Mouse (Mus musculus) spleen, embryonic (tissue): ENCODE results near the gene Slc35b1.

ENCODE experiments used
- CTCF ChIA-PET: fragments of 350-600 bp; sonication (Branson Sonifier 250); formaldehyde crosslinking; loops from one replicate; lab custom pipeline; 2022; lab: Charles Lee

Slc35b1 gene

DNA sequence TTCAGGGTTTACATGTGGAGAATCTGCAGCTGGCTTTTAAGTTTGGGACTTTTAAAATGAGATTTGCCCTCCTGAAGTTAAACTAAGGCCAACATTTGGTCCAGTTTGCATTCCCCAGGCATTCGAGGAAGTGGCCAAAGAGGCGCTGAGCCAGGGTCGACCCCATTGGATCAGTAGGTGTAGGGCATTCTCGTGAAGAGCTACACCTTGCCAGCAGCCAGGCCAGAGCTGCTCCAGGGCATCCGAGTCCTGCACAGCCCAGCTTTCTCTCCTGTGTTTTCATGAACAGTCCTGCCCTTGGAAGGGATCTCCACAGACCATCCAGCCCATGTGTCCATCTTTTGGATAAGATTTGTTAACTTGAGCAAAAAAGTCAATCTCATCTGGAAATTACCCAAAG lies 20.1 kb upstream of the Slc35b1 start:
- CTCF ChIA-PET: interaction anchor here (0.6 kb wide), 2 partner anchors 10 to 37 kb away, joined by 3 read pairs; no protein-coding TSS in a partner anchor

DNA sequence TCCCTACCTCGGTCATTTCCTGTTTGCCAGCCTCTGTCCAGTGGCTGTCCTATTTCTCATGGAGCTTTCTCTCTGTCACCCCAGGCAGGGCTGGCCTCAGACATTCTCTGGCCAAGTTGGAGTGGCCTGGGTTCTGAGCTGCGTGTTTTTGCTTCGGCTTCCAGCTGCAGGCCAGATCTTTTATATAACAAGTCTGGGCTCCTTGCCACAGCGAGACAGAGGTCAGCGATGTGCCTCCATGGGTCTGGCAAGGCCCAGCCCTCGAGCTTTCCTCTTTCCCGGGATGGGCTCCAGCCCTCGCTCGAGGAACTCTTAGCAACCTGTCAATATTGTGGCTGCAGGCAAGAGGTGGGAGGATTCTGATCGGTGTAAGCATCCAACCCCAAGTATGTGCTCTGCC lies 18.9 kb upstream of the Slc35b1 start:
- CTCF ChIA-PET: no interaction called here

DNA sequence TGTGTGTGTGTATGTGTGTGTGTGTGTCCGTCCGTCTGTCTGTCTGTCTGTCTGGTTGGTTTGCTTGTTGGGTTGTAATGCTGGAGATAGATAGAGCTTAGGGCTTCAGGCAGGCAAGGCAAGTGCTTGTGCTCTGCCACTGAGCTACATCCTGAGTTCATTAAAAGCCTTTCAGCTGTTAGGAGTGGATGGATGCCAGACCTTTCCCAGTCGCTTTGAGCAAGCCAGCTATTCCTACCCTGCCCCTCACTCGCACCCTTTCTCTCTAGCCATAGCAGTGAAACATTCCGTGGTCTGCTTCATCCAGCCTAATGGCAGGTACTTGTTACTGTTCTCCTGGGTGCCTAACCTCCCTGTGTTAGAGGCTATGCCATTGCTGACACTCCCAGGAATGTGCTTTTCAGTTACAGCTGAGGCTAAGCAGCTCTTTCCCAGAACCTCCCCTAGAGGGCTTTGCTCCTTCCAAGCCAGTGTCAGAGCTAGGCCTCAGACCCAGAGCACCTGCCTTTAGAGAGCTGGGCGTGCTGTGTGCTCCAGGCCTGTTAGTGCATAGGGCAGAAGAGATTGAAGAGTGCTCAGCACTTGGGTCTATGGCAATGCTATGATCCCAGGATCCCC lies 18.1 kb upstream of the Slc35b1 start:
- CTCF ChIA-PET: no interaction called here

DNA sequence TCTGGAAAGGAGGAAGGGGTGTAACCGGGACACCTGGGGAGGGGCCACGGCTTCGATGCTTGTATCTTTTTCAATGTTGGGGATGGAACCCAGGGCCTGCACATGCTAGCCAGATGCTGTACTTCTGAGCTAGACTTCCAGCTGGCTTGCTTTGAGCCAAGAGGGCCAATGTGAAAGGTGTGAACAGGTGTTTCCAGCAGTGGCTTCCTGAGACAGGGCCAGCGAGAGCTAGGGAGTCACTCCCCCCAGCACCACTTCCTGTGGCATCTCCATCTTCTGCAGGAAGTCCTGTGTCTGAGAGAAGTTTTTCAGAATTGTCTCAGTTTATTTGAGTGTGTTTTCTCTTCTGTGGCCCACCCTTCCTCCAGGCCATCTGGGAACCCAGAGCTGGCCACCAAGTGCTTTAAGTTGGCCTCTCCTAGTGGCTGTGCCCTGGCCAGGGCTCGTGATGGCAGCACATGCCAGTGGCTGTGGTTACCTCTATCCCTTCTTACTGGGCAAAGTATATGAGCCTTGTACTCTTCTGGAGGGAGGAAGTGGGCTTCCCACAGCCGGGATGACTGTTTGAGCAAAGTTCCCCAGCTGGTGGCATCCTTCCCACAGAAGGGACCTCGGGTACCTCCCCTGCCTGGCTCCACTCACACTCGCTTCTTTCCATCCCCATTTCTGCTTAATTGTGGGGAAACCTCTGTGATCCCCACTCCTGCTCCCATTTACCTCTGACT lies 17.3 kb upstream of the Slc35b1 start:
- CTCF ChIA-PET: interaction anchor here (0.6 kb wide), 1 partner anchor 19 kb away, joined by 3 read pairs; no protein-coding TSS in a partner anchor

DNA sequence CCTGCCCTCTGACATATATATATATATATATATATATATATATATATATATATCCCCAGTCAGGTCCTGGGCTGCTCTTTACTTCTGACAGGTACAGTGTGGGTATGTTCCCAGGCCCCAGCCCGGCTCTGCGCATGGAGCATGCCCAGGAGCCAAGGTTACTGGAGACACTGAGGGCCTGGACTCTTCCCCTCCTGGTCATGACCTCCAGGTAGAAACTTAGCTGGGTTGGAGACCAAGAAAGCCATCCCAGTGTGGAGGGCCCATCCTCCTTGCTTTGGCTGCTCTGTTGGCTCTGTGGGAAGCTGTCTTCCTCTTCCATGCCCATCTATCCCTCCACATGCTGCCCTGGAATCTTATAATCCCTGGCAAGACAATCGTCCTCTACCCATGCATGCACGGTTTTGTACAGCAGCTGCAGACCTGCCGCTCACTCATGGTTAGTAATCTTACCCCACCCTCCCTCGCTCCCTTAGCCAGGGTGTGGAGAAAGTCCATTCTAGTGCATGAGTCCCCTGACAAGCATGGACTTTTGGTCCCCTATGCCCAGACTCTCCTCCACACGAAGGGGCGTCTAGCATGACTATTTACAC lies 16.2 kb upstream of the Slc35b1 start:
- CTCF ChIA-PET: interaction anchor here (0.6 kb wide), 2 partner anchors 18 to 49 kb away, joined by 3 to 4 read pairs; no protein-coding TSS in a partner anchor

DNA sequence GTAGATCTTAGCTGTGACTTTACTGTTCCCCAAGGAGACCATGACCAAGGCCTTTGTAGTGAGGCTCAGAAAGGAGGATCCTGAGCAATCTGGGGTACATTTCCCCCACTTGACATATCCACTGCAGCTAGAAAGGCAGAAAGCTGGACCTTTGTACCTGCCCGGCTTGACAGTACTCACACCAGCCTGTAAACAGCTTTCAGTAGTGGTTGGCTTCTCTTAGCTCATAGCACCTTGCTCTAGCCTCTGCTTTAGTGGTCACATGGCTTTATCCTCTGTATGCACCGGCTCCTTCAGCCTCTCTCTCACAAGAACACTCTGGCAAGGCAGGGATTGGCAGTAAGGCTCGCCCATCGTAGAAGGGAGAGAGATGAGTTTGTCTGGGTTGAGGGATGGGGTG lies 15.6 kb upstream of the Slc35b1 start:
- CTCF ChIA-PET: interaction anchor here (0.6 kb wide), 1 partner anchor 50 kb away, joined by 4 read pairs; no protein-coding TSS in a partner anchor

DNA sequence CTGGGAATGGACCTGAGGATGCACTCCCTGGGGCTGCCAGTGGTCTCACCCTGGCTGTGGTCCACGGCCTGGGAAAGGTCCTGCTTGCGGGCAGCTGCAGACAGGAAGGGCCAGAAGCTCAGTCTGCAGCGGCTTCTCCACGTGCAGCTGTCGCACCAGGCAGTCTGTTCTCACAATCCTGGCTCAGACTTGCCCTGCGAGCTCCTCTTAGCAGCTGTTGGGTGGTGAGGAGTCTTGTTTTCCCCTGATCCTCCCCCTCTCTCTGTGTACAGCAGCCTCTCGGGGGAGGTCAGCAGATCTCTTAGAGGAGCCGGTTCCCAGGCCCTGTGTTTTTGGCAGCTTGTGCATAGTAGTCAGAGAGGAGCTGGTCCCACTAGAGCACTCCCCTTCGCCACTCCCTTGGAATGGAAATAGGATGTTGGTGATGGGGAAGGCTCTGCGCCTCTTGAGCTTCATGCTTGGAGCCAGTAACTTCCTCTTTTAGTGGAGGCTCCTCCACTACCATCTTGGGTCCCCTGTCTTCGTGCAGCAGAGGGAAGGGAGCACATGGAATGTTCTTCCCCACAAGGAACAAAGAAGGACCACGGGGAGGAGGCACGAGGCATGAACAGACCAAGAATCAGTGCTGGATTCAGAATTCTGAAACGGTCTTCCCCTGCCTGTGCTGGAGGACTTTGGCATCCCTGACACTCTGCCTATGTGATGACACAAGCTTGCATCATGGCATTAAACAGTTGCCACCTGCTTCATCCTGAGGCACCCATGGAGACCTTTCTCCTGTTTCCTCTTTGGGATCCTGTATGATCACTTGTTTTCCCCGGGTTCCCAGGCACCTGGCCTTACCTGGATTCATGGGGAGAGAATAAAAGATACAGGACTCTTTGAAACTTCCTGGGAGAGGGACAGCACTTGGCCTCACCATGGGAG lies 14.3 kb upstream of the Slc35b1 start:
- CTCF ChIA-PET: interaction anchor here (0.6 kb wide), 1 partner anchor 56 kb away, joined by 4 read pairs; no protein-coding TSS in a partner anchor

DNA sequence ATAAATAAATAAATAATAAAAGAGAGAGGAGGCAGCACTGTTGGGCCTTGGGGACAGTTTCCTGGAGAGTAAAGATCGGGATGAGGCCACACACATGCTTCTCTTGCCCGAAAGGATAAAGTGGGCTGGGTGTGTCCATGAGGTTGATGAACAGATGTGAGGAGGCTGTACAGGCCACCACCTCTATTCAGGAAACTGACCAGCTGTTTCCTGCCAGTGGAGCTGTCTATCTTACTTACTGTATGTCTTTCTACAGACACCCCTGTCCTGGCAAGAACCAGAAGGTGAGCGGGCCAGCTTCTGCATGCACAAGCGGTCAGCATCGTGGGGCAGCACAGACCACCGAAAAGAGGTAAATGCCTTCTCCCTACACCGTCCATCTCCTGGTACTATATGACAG lies 13.3 kb upstream of the Slc35b1 start:
- CTCF ChIA-PET: interaction anchor here (0.7 kb wide), 1 partner anchor 134 kb away, joined by 4 read pairs; no protein-coding TSS in a partner anchor

DNA sequence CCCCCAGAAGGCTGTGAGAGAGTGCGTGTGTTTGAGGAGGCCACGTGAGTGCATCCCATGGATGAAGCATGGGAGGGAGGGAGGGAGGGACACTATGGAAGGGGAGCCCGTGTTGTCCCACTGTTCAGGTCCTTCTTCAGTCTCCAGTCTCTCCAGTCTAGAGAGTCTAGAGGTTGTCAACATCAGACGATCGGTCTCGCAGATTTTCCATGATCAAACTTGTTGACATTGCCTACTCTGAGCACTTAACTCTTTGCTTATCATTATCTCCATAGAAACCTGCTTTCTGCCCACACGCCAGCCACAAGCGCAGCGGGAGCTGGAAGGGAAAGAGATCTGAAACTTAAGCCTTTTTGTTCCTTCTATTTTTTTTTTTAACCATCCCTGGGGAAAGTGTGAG lies 5.6 kb upstream of the Slc35b1 start:
- CTCF ChIA-PET: interaction anchor here (0.6 kb wide), 1 partner anchor 211 kb away, joined by 3 read pairs; no protein-coding TSS in a partner anchor

DNA sequence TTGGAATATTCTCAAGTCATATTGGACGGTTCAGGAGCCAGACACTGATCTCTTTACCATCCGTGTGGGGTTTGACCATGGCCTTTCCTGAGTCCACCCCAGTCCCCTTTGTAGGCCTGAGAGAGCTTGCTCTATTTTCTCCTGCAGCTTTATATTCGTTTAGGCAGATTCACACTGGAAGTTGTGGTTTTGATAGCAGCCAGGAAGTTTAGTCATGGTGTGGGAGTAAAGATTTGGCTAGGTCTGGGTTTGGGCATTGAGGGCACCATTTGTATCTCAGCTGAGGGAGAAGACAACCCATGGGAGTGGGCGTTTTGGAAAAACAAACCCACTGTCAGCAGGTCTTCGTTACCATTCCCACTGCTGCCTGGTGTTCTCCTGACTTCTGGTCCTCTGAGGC lies 4.9 kb upstream of the Slc35b1 start:
- CTCF ChIA-PET: interaction anchor here (0.6 kb wide), 1 partner anchor 83 kb away, joined by 6 read pairs; no protein-coding TSS in a partner anchor

DNA sequence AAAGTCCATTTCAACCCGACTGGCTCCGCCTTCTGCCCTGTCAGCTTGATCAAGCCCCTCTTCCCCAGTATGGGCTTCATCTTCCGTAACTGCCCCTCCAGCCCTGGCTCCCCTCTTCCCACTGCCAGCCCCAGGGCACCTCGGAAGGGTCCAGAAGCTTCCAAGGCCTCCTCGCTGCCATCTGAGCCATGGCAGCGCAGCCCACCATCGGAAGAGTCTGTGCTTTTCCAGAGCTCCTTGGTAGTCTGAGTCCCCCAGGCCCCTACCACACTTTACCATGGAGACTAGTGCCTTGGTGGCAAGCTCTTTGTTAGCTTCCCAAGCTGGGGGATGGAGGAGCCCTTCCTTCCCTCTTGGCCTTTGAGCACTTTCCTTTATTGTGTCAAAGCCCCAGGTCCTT lies 3.8 kb upstream of the Slc35b1 start:
- CTCF ChIA-PET: no interaction called here

DNA sequence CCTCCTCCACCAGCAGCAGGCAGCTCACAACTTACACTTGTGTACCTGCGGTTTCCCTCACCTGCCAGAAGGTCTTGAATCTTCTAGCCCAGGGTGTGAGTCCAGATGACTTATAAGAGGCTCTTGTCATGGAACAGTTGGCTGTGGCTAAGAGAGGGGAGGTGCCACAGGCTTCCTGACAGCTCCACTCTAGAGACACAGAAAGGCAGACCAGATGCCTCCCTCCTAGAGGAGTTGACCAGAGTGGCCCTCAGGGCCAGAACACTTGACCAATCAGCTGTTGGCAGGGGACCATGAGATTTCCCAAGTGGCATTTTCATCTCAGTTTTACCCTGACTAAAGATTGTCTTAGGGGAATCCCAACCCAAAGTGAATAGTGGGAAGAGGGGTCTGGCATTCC lies 3.3 kb upstream of the Slc35b1 start:
- CTCF ChIA-PET: no interaction called here

DNA sequence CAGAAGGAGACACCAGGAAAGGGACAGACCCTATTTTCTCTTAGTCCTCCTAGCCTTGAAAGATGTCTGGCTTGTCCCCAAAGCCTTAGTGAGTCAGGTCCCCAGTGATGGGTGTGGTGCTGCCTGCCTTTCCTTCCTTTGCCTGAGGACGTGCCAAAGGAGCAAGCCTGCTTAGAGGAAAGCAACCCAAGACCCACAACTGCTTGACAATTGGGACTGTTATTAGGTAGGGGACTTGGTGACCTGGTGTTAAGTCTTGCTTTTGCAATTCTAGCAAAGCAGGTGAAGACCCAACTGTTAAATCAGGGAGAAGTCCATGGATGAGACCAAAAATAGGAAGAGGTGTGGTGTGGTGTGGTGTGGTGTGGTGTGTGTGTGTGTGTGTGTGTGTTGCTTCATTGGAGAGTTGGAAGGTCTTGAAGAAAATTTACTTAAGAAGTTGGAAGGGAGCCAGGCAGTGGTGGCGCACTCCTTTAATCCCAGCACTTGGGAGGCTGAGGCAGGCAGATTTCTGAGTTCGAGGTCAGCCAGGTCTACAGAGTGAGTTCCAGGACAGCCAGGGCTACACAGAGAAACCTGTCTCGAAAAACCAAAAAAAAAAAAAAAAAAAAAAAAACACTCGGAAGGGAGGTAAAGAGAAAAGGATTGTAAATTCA lies 1.0 kb upstream of the Slc35b1 start:
- CTCF ChIA-PET: no interaction called here

DNA sequence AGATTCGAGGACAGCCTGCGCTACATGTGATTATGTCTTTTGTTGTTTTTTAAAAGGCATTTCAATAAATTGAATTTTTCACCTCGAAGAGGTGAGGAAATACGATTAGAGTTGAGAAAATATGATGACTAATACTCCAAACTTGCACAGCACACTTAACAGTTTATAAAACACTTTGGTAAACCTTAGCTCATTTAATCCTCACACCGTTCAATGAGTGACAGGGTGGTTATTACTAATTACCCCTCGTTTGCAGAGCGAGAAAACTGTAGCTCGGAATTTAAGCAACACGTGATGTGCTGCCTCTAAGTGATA lies 531 bp upstream of the Slc35b1 start:
- CTCF ChIA-PET: no interaction called here

DNA sequence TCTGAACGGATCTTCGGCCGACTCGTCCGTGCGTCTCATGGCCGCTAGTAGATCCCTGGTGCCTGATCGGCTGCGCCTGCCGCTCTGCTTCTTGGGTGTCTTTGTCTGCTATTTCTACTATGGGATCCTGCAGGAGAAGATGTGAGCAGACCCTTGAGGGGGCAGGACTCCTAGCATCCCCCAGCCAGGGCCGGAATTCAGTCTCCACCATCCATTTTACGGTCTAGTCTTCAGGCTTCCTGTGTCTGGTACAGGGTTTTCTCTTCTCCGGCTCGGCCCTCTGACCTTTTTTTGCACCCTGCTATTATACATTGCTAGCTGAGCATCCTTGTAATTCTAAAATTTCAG lies 455 bp downstream of the Slc35b1 start:
- CTCF ChIA-PET: interaction anchor here (0.6 to 0.7 kb wide), 3 partner anchors 32 to 270 kb away, joined by 3 to 8 read pairs (median 3); no protein-coding TSS in a partner anchor

DNA sequence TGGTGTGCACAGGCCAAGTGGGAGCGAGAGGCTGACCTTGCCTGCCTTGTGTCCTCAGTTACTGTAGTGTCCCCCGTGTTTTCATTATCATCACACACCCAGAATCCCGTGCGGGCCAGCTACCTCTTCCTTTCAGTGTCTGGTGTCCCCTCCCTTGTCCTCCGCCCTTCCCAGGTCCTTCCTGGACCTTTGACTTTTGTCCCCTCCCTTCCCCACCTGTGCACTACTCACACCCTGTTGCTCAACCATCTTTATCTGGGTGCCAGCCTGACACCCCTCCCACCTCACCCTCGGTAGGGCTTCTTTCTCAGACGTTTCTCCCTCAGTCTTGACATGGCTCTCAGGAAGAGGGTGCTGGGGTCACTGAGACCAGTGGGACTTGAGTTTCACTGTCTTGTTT lies 2.9 kb downstream of the Slc35b1 start:
- CTCF ChIA-PET: no interaction called here

DNA sequence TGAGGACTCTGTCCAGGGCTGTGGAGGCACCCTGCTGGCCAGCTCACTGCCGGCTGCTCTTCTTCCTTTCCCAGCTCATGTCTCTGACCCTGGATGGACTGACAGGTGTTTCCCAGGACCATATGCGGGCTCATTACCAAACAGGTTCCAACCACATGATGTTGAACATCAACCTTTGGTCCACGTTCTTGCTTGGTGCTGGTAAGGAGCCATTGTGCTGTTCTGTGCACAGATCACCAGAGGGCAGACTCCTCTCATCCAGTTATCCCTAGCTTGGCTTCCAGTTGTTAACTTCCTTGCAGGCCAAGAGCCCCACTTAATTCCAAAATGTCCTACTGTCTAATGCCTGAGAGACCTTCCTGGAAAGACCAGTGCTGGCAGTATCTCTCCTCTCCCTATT lies 4.5 kb downstream of the Slc35b1 start:
- CTCF ChIA-PET: no interaction called here

DNA sequence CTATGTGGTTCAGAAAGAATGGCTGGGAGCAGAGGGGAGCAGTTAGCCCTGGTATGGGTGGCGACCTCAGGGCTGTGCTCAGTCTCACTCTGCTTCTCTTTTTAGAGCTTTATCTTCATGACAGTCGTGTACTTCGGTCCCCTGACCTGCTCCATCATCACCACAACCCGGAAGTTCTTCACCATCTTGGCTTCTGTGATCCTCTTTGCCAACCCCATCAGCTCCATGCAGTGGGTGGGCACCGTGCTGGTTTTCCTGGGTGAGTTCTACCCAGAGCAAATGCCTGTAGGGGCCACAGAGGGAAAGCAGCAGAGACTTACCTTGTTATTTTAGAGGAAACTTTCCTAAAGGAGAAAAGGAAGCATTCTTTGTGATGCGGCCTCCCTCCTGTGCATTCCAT lies 5.9 kb downstream of the Slc35b1 start:
- CTCF ChIA-PET: no interaction called here

DNA sequence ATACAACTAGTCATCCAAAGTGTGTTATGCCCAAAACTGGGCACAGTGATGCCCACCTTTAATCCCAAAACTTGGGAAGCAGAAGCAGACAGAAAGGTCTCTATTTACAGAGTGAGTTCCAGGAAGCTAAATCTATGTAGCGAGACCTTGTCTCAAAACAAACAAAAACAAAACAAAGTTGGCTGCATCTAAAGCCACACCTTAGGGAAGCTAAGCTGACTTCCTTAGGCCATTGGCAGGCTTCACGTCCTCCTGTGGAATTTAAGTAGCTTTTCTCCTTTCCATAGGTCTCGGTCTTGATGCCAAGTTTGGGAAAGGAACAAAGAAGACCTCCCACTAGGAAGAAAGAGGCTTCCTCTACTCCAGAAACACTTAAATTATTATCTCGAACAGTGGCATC lies 6.7 kb downstream of the Slc35b1 start:
- CTCF ChIA-PET: interaction anchor here (0.7 kb wide), 2 partner anchors 119 to 1373 kb away, joined by 3 to 6 read pairs; no protein-coding TSS in a partner anchor

DNA sequence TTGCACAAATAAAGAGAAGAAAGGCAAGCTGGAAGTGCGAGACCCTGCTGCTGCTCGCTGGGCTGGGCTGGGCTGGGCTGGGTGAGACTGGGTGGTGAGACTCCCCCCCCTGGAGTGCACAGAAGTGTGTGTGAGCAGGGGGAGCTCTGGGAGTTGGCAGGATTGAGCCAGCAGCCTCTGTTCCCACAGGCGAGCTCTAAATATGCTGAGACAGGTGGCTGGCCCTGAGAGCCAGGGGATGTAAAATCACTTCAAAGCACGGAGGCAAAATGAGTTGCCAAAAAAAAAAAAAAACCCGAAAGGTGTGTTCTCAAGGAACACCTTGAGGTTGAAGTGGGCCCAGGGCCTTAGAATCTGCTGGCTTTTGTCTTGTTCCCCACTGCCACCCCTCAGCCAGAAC lies 7.3 kb downstream of the Slc35b1 start:
- CTCF ChIA-PET: interaction anchor here (0.7 kb wide), 1 partner anchor 1372 kb away, joined by 3 read pairs; no protein-coding TSS in a partner anchor

DNA sequence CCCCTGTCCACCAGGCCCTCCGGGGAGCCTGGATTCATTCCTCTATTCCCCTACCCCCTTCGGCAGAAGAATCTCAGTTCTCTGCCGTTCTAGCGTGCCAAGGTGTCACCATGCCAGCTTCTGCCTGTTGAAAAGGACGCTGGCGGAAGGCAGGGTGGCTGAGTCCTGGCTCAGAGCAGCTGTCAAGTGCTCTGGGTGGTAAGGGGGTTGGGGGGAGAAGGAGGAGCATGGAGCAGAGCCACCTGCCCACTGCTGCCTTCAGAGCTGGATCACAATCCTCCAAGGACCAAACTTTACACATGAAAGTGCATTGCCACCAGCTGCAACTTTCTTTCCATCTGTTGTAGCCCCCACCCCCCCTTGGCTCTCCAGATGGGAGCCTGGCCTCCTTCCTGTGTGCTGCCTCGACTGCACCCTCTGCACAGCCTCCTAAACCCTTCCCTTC lies 7.8 kb downstream of the Slc35b1 start:
- CTCF ChIA-PET: no interaction called here
